Mouse (Mus musculus): ENCODE measurements around the gene Ccdc117. TPM values are rescaled to one million over a fixed set of nuclear protein-coding genes. Genes with fewer than 3 reads are reported as not detected.

The Ccdc117 gene
- total RNA-seq, 2 experiments from 2014 or later = 16.3 to 30.0 TPM

DNA sequence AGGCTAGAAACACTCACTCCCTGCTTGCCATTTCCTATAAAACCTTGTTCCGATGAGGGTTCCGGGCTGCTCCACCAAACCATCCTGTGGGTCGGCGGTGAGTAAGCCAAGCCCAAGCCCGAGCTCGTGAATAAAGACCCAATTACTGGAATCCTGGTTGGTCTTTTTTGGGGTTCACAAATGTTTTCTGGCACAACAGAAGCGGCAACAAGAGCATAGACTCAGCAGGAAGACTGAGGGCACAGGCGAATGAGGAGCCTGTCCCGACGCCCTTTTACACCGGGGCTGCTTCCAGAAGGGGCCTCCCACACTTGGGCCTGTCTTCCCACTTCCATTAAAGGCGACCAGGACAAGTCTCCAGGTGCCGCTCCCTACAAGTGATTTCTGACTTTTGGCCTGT is 59.4 kb downstream of the Ccdc117 start:
- no peak for DNase-seq
- intact Hi-C loops (cut with DNase I) = loop anchor here (5.0 kb wide), 1 partner anchor 305 kb away; the partner anchor contains the start of gene Dbnl
- no peak for TF ChIP-seq CTCF (IDR thresholded peaks at IDR 0.05)
- H3K4me3 ChIP-seq = no peak overlapping the region
- H3K27ac ChIP-seq = no peak overlapping the region

Other genes with a start within 250 kb of the Ccdc117 start
- gene Znrf3, start 97.3 kb downstream of the Ccdc117 start, total RNA-seq (2021) = 1 to 10 TPM; 5.7 to 6.9 TPM
- gene Xbp1, start 21.5 kb downstream of the Ccdc117 start, total RNA-seq (2021) = 10 to 100 TPM; 64.5 to 70.5 TPM
- not detected for gene Ankrd36, start 27.5 kb upstream of the Ccdc117 start, total RNA-seq (2021)
- 100 to 1,000 TPM in 1 of 2 experiments, 10 to 100 TPM in 1; 92.2 to 109 TPM for gene Mrps24, start 173.5 kb upstream of the Ccdc117 start, total RNA-seq (2021)
- gene Urgcp, start 220.2 kb upstream of the Ccdc117 start, total RNA-seq (2021) = 10 to 100 TPM; 42.2 to 48.9 TPM
- gene Dbnl, start 246.3 kb upstream of the Ccdc117 start, total RNA-seq (2021) = 10 to 100 TPM; 10.7 to 14.0 TPM

Measured in gastrocnemius, adult 2 months (tissue).